Mouse (Mus musculus) midbrain, embryonic 11.5 days (tissue): Measurements from ENCODE around the gene Snx9. TPM values are rescaled to one million over a fixed set of nuclear protein-coding genes. Genes with fewer than 3 reads are reported as not detected.

ENCODE experiments used
- ATAC-seq: fragments of 200-750 bp; cut with Nextera tagmentation; 2 replicates; pipeline ENCODE4 v1.8.0; 2017; ENCODE audit warnings: moderate TSS enrichment, moderate library complexity; ENCODE audit not compliant: low FRiP score
- DNase-seq: peaks from one replicate; pipeline ENCODE4 v3.0.0; 2015; ENCODE audit warnings: low spot score; ENCODE audit errors: missing footprints
- H3K27ac ChIP-seq: fragments of 300-500 bp; sonication (generic); 2 replicates; pipeline ENCODE4 v1.5.1; 2014; ENCODE audit warnings: low read depth, low read length
- H3K27me3 ChIP-seq: fragments of 300-500 bp; sonication (generic); 2 replicates; pipeline ENCODE4 v1.6.1; 2014; ENCODE audit warnings: mild to moderate bottlenecking, low read length, moderate library complexity, mixed read lengths; ENCODE audit not compliant: control insufficient read depth, insufficient read depth
- H3K36me3 ChIP-seq: fragments of 300-500 bp; sonication (generic); 2 replicates; pipeline ENCODE4 v1.6.1; 2014; ENCODE audit warnings: mild to moderate bottlenecking, low read length, moderate library complexity, mixed read lengths; ENCODE audit not compliant: control insufficient read depth, insufficient read depth
- H3K4me1 ChIP-seq: fragments of 300-500 bp; sonication (generic); 2 replicates; pipeline ENCODE4 v1.6.1; 2014; ENCODE audit warnings: low read length; ENCODE audit not compliant: control insufficient read depth, insufficient read depth
- H3K4me2 ChIP-seq: fragments of 300-500 bp; sonication (generic); 2 replicates; pipeline ENCODE4 v1.6.1; 2014; ENCODE audit warnings: mild to moderate bottlenecking, moderate library complexity
- H3K4me3 ChIP-seq: fragments of 300-500 bp; sonication (generic); 2 replicates; pipeline ENCODE4 v1.5.1; 2014; ENCODE audit warnings: low read depth, low read length
- H3K9ac ChIP-seq: fragments of 300-500 bp; sonication (generic); 2 replicates; pipeline ENCODE4 v1.6.1; 2014; ENCODE audit warnings: low read length
- H3K9me3 ChIP-seq: fragments of 300-500 bp; sonication (generic); 2 replicates; pipeline ENCODE4 v1.6.1; 2016; ENCODE audit warnings: low read length; ENCODE audit not compliant: control insufficient read depth
- WGBS: fragments of 180-500 bp; shearing (Covaris S2); extraction: QIAGEN DNeasy Blood & Tissue Kit; methylation state at CpG from one replicate; pipeline ENCODE4 v1.1.7; 2014; 5-methylcytosine and 5-hydroxymethylcytosine counted together
- polyA plus RNA-seq: library from polyadenylated mRNA; unstranded; fragments of >200 nt; fragmentation: Nextera tagmentation; extraction: Ambion mirVana; gene quantifications from 2 replicates; pipeline ENCODE4 v1.2.1, GENCODE M21; 2014

Snx9 gene
- polyA plus RNA-seq, 1 experiment from 2014 or later: 21.7 TPM

DNA sequence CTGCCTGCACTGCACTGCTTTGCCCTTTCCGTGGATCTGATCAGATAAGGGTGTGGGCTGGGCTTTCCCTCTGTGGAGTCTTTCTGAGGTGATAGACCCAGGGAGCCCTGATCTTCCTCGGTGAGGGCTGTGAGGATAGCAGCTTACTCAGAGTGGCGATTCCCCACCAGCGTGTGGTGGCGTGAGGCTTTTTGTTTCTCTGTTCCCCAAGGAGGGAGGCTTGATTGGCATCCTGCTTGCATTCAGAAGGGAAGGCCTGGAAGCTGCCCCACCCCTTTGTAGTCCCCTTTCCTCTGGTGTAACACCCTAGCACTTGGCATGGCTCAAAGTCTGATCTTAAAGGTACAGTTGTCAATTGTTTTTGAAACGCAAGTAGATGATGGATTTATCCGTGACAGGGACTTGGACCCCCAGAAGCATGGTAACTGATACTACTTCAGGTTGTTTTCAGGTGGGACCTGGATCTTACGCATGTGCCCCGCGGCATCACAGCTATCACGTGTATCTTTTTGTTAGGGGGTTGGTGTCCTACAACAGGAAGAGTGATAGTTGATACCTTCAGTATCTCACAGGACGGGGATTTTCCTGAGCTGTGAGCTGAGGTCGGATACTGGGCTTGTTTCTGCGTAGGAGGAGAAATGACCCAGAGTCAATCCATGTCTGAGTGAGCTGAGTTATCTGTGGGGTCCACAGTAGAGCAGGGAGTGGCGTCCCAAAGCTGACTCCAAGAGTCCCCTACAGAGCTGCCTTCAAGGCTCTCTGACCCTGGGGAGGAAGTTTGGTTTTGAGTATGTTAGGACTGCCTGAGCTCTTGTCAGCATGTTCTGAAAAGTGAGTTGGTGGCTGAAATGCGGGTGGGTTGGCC lies 136.2 kb downstream of the Snx9 start:
- DNase-seq (peak; percentile 82), ATAC-seq (no peak)
- no peak overlapping the region for H3K27ac ChIP-seq
- H3K9me3 ChIP-seq: no peaks in the 10 kb centered on the region
- no peaks in the 10 kb centered on the region for H3K36me3 ChIP-seq
- WGBS: 56% methylated on average over 16 of the region's 16 CpGs
- H3K4me1 ChIP-seq: peaks cover 2% of the 10 kb centered on the region; the same call in 1 of the 2 replicates
- H3K27me3 ChIP-seq: no peaks in the 10 kb centered on the region
- no peak overlapping the region for H3K9ac ChIP-seq
- H3K4me2 ChIP-seq: no peak overlapping the region
- H3K4me3 ChIP-seq: no peak overlapping the region

DNA sequence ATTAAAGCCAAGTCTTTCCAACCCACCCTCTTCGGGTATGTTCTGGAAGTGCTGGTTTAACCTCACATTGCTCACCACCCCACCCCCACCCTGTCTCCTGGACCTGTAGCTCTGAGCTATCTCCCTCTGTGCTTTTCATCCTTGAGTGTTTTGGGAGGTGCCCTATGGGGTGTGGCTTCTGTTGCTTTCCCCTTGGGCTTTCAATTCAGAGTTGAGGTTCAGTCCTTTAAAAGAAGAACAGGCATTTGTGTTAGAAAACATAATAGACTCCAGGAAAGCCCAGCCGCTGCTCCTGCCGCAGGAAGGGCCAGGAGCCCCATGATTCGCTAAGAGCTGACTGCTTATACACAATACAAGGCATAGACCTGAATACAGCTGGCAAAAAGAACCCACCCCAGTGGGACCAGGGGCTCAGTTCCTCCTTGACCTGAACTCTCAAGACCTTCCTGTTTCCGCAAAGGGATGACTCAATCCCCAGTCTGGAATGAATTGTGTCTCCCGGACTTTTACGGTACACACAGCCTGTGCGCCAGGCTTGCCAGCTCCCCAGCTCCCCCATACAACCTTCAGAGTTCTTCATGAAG lies 136.9 kb downstream of the Snx9 start:
- H3K4me2 ChIP-seq: no peak overlapping the region
- no peak overlapping the region for H3K9ac ChIP-seq
- H3K9me3 ChIP-seq: no peaks in the 10 kb centered on the region
- 74% methylated on average over 8 of the region's 8 CpGs for WGBS
- ATAC-seq (no peak), DNase-seq (peak; percentile 60)
- no peaks in the 10 kb centered on the region for H3K36me3 ChIP-seq
- no peak overlapping the region for H3K4me3 ChIP-seq
- no peak overlapping the region for H3K27ac ChIP-seq
- peaks cover 2% of the 10 kb centered on the region; the same call in 1 of the 2 replicates for H3K4me1 ChIP-seq
- no peaks in the 10 kb centered on the region for H3K27me3 ChIP-seq

DNA sequence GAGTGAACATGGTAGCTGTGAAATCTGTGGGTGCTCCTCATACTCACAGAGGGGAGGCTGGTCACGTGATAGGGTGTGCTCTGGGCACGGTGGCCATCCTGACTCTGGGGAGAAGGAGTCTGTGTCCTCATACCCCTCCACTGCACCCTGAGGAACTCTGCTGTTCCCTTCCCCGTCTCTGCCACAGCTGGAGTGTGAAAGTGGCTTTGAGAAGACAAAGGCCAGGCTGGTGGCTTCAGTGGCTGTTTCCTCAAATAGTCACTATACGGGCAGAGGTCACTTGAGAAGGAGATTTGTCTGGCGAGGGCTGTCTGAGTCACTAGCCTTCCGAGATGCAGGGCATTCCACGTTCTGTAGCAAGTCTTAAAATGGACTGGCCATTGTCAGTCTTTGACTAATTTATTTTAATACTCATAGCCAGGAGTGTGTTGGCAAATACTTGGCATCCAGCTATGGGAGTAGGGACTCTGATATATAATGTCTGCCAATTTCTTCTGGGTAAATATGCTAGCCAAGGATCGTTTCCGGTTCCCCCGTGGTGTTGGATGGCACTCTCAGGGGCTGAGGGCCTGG lies 137.5 kb downstream of the Snx9 start:
- Histone ChIP-seq H3K9ac (no peak overlapping the region), H3K9me3 (no peaks in the 10 kb centered on the region), H3K4me2 (no peak overlapping the region), H3K36me3 (no peaks in the 10 kb centered on the region), H3K27ac (no peak overlapping the region), H3K4me1 (peaks cover 2% of the 10 kb centered on the region; the same call in 1 of the 2 replicates), H3K4me3 (no peak overlapping the region), H3K27me3 (no peaks in the 10 kb centered on the region)
- 74% methylated on average over 10 of the region's 10 CpGs for WGBS
- ATAC-seq (no peak), DNase-seq (no peak)

DNA sequence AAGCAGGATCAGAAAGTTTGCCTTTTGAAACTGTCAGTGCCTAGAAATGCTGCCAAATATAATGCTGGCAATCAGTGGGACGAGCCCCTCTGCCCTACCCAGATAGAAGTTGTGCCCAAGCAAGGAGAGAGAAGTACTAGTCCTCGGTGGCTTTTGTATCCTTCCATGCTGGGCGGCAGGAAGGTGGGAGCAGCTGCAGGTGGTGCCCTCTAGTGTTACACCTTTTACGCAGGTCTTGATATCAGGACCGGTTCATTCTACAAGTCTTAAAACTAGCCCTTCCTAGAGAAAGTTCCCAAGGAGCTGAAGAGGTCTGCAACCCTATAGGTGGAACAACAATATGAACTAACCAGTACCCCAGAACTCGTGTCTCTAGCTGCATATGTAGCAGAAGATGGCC lies 139.7 kb downstream of the Snx9 start:
- no peaks in the 10 kb centered on the region for H3K36me3 ChIP-seq

More for the DNA sequence above, 139.7 kb downstream of the Snx9 start:
- DNase-seq: peak; percentile 68
- Histone ChIP-seq H3K4me2 (no peak overlapping the region), H3K27ac (no peak overlapping the region), H3K4me1 (peaks cover 2% of the 10 kb centered on the region; the same call in 1 of the 2 replicates), H3K9ac (no peak overlapping the region), H3K4me3 (no peak overlapping the region), H3K9me3 (no peaks in the 10 kb centered on the region), H3K27me3 (no peaks in the 10 kb centered on the region)
- ATAC-seq: no peak
- WGBS: 40% methylated on average over 6 of the region's 6 CpGs

Other genes starting within 250 kb of the Snx9 start
- gene Synj2, start 100.0 kb downstream of the Snx9 start, polyA plus RNA-seq: 0.74 and 0.91 TPM in 2 replicates
- gene Serac1, start 238.4 kb downstream of the Snx9 start, polyA plus RNA-seq: 7.7 and 7.9 TPM in 2 replicates
- gene Gtf2h5, start 238.5 kb downstream of the Snx9 start, polyA plus RNA-seq: 169 and 171 TPM in 2 replicates